Mouse (Mus musculus): ENCODE measurements around the gene Gtf3c5.

DNA sequence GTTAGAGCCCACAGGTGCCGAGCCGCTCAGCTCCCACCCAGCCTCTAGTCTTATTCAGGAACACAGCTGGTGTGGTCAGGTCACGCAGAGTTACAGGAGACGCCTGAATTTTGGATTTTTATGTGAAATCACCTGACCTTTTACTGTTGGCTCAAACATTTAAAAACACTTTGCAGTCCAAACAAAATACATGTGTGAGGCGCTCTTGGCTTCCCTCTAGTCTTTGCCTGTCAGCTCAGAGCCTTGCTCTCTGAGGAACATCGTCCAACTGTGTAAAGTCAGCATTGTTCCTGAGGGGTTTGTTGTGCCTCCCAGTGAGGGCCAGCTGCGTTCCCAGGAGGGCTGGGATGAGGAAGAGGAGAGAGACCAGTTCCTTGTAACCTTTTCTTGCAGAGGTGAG is 53.2 kb downstream of the Gtf3c5 start:
- TF ChIP-seq CTCF (IDR thresholded peaks at IDR 0.05; ENCODE audit: control insufficient read depth, insufficient read depth, low read length), result no peak
- TF ChIP-seq POLR2A (IDR thresholded peaks at IDR 0.05; ENCODE audit: borderline replicate concordance, control insufficient read depth, low read depth, low read length), result no peak
